Mouse (Mus musculus) embryonic fibroblast, embryonic 13.5 days (primary cell): ENCODE measurements around the gene Clstn3.

ENCODE experiments used
- CTCF ChIP-seq: IDR thresholded peaks from 2 replicates; pipeline ENCODE4 v1.5.1; 2011; ENCODE audit warnings: mild to moderate bottlenecking, control low read depth, low read length, moderate library complexity, borderline replicate concordance; ENCODE audit not compliant: insufficient read depth
- POLR2A ChIP-seq: IDR thresholded peaks from 2 replicates; pipeline ENCODE4 v1.6.1; 2011; ENCODE audit warnings: low read depth, mild to moderate bottlenecking, control low read depth, low read length, moderate library complexity

DNA sequence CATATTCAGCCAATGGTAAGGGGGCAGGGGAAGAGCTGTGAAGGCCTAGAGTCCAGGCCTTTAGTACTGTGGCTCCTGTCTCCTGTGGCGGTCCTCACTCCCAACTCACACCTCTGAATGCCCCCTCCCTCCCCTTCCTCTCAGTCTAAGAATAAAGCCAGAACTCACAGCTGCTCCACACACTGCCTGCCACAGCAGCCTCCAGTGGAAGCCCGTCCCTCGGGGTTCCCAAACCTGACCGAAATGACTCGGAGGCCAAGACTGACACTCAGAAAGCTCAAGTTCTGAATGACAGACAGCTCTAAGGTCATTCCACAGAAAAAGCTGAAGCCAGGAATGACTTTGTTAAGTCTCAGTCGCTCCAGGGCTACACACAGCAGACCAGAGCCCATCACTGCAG, 1.1 kb upstream of the Clstn3 start:
- TF ChIP-seq CTCF (no peak), POLR2A (no peak)
